Mouse (Mus musculus): ENCODE results near the gene Ccdc142.

GRCm38 (mm10) chr6:83070311-83071219 is 30.8 kb upstream of the Ccdc142 start:
- TF ChIP-seq CTCF (IDR thresholded peaks at IDR 0.05) (no peak), EP300 (IDR thresholded peaks at IDR 0.05) (no peak)
